ENCODE assay signal across 13 mouse cellular contexts in the genomic region with DNA sequence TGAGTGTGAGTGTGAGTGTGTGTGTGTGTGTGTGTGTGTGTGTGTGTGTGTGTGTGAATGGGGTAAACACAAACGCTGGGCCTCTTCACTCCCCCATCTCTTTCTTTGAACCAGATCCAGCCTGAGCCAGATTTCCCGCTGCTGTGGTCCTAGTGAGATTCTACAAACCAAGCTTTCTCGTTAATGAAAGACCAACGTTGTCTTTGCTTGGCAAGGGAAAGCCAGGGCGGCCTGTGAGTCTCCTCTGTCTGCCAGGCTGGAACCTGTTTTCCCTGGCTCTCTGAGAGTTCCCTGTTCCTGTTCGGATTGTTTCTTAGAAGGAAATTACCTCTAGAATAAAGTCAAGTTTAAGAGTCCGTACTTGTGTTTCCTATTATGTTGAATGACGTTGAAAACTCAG. TPM values are rescaled to one million over a fixed set of nuclear protein-coding genes. Genes with fewer than 3 reads are reported as not detected.
DNase-seq lines count a peak whose midpoint lies in the region; ATAC-seq and TF ChIP-seq lines count a peak whose summit lies in the region.
"Had no signal": no experiment of that assay in that cellular context is flagged by ENCODE, and none has a peak within 500 bp of the region (broad histone marks: within the 10 kb centered on the region; RNA-seq: fewer than 3 reads in every experiment).

No protein-coding gene starts in this region.

- H3K9me3 ChIP-seq in lung, embryonic 15.5 days, result no peaks in the 10 kb centered on the region
- no peaks in the 10 kb centered on the region for H3K9me3 ChIP-seq in kidney, embryonic 15.5 days (replicated peaks)
- no peaks in the 10 kb centered on the region for H3K9me3 ChIP-seq in stomach, embryonic 14.5 days (ENCODE audit: control insufficient read depth, low read depth, low read length)

- TF ChIP-seq POLR2A in cerebellum, adult 2 months (IDR thresholded peaks at IDR 0.05; ENCODE audit: borderline replicate concordance, insufficient read depth, low read length), result no peak

- H3K9ac ChIP-seq in lung, embryonic 15.5 days, result no peak overlapping the region
- H3K9ac ChIP-seq in kidney, embryonic 15.5 days, result no peak overlapping the region
- no peak overlapping the region for H3K9ac ChIP-seq in stomach, embryonic 14.5 days (replicated peaks; ENCODE audit: low read depth, low read length)

- H3K36me3 ChIP-seq in lung, embryonic 15.5 days, result no peaks in the 10 kb centered on the region
- no peaks in the 10 kb centered on the region for H3K36me3 ChIP-seq in kidney, embryonic 15.5 days
- no peaks in the 10 kb centered on the region for H3K36me3 ChIP-seq in stomach, embryonic 14.5 days (ENCODE audit: control insufficient read depth, insufficient read depth, low read length)

- no peak for DNase-seq in cerebellum, adult 2 months
- DNase-seq in cerebellum, adult 8-10 months, result no peak
- no peak for DNase-seq in lung, postnatal 10 days
- no peak for DNase-seq in cerebellum, adult 11-12 months
- DNase-seq: heart, adult 18-20 months; heart, postnatal 4 days; midbrain, embryonic 14.5 days; right cerebral cortex, postnatal 25 days had no signal

- 51% methylated on average over 8 of the region's 8 CpGs for WGBS in cerebellum, adult 2 months
- WGBS in lung, embryonic 15.5 days, result 51% methylated on average over 8 of the region's 8 CpGs
- WGBS in kidney, embryonic 15.5 days, result 70% methylated on average over 8 of the region's 8 CpGs
- WGBS in stomach, embryonic 14.5 days, result 66% methylated on average over 8 of the region's 8 CpGs

- no peak overlapping the region for H3K4me3 ChIP-seq in cerebellum, adult 2 months (replicated peaks; ENCODE audit: insufficient read depth, low read depth, low read length)
- no peak overlapping the region for H3K4me3 ChIP-seq in lung, embryonic 15.5 days
- H3K4me3 ChIP-seq in kidney, embryonic 15.5 days (replicated peaks), result no peak overlapping the region
- no peak overlapping the region for H3K4me3 ChIP-seq in stomach, embryonic 14.5 days (ENCODE audit: low read depth, low read length)

- ATAC-seq in lung, embryonic 15.5 days (ENCODE audit: borderline replicate concordance, extremely low read depth, low FRiP score, low TSS enrichment), result no peak
- no peak; the same call in 1 of the 2 replicates for ATAC-seq in kidney, embryonic 15.5 days (replicated peaks; ENCODE audit: low FRiP score)
- no peak for ATAC-seq in stomach, embryonic 14.5 days (ENCODE audit: insufficient number of reproducible peaks, insufficient read depth, low FRiP score, low read depth)
- no peak for ATAC-seq in inflammation-experienced regulatory T-cells, adult 6 months
- ATAC-seq: lung, postnatal 0 days had no signal

- H3K4me2 ChIP-seq in lung, embryonic 15.5 days, result no peak overlapping the region
- no peak overlapping the region for H3K4me2 ChIP-seq in kidney, embryonic 15.5 days
- H3K4me2 ChIP-seq in stomach, embryonic 14.5 days (replicated peaks; ENCODE audit: low read depth, low read length), result no peak overlapping the region

- no peaks in the 10 kb centered on the region; the same call in 1 of the 2 replicates for H3K4me1 ChIP-seq in cerebellum, adult 2 months (ENCODE audit: control insufficient read depth, insufficient read depth, low read length)
- H3K4me1 ChIP-seq in lung, embryonic 15.5 days, result peaks cover 18% of the 10 kb centered on the region
- peaks cover 14% of the 10 kb centered on the region for H3K4me1 ChIP-seq in kidney, embryonic 15.5 days
- peaks cover 8% of the 10 kb centered on the region; the same call in 1 of the 2 replicates for H3K4me1 ChIP-seq in stomach, embryonic 14.5 days (ENCODE audit: control insufficient read depth, insufficient read depth, low read length)

- peak overlapping the region; percentile 23; the same call in 1 of the 2 replicates for H3K27ac ChIP-seq in cerebellum, adult 2 months (ENCODE audit: insufficient read depth, low read length)
- peak overlapping the region; percentile 22; the same call in 1 of the 2 replicates for H3K27ac ChIP-seq in lung, embryonic 15.5 days
- peak overlapping the region; percentile 68 for H3K27ac ChIP-seq in kidney, embryonic 15.5 days
- peak overlapping the region; percentile 58; the same call in 1 of the 2 replicates for H3K27ac ChIP-seq in stomach, embryonic 14.5 days (ENCODE audit: low read length)

- H3K27me3 ChIP-seq in cerebellum, adult 2 months (ENCODE audit: control insufficient read depth, insufficient read depth, low read length), result no peaks in the 10 kb centered on the region
- H3K27me3 ChIP-seq in lung, embryonic 15.5 days, result no peaks in the 10 kb centered on the region
- no peaks in the 10 kb centered on the region for H3K27me3 ChIP-seq in kidney, embryonic 15.5 days
- H3K27me3 ChIP-seq in stomach, embryonic 14.5 days (ENCODE audit: control insufficient read depth, insufficient read depth, low read length), result no peaks in the 10 kb centered on the region

- TF ChIP-seq CTCF in cerebellum, adult 2 months (IDR thresholded peaks at IDR 0.05; ENCODE audit: borderline replicate concordance, insufficient read depth, low read depth, low read length), result no peak

RNA-seq across cellular contexts. Expression of gene Slc25a33, which starts 8.9 kb away (rescaled TPM):
- polyA plus RNA-seq in cerebellum, adult 2 months (2012; rRNA removed), result 73.4 and 77.0 TPM in 2 replicates
- polyA plus RNA-seq in lung, embryonic 15.5 days (2015; fragmentation: Nextera tagmentation; extraction: Ambion mirVana), result 8.5 and 8.7 TPM in 2 replicates
- 14.2 and 16.0 TPM in 2 replicates for polyA plus RNA-seq in kidney, embryonic 15.5 days (2015; fragmentation: Nextera tagmentation; extraction: Ambion mirVana)
- polyA plus RNA-seq in stomach, embryonic 14.5 days (2014; fragmentation: Nextera tagmentation; extraction: Ambion mirVana), result 9.4 and 9.5 TPM in 2 replicates
- polyA plus RNA-seq in inflammation-experienced regulatory T-cells, adult 6 months (2017; shearing (Covaris generic)), result 1 to 10 TPM; 2.5 to 7.1 (median 3.4) TPM

RNA-seq across cellular contexts. Expression of gene Tmem201, which starts 45.1 kb away (rescaled TPM):
- 146 and 171 TPM in 2 replicates for polyA plus RNA-seq in cerebellum, adult 2 months (2012; rRNA removed)
- polyA plus RNA-seq in lung, embryonic 15.5 days (2015; fragmentation: Nextera tagmentation; extraction: Ambion mirVana), result 31.6 TPM in 2 replicates
- 35.4 and 42.2 TPM in 2 replicates for polyA plus RNA-seq in kidney, embryonic 15.5 days (2015; fragmentation: Nextera tagmentation; extraction: Ambion mirVana)
- 19.7 and 21.8 TPM in 2 replicates for polyA plus RNA-seq in stomach, embryonic 14.5 days (2014; fragmentation: Nextera tagmentation; extraction: Ambion mirVana)
- 1 to 10 TPM; 4.6 to 8.9 (median 6.0) TPM for polyA plus RNA-seq in inflammation-experienced regulatory T-cells, adult 6 months (2017; shearing (Covaris generic))
